Mouse (Mus musculus) lung, postnatal 14 days (tissue): ENCODE data around the gene Cnnm3.

Source experiments
- DNase-seq: peaks from one replicate; pipeline ENCODE4 v3.0.0; 2021

Cnnm3 gene

GRCm38 (mm10) chr1:36558031-36558993 lies 46.6 kb downstream of the Cnnm3 start, which contains the start of gene Sema4c:
Gene Sema4c (minus strand): TSS chr1:36558349.
- DNase-seq = peak; percentile 77

GRCm38 (mm10) chr1:36559256-36559655 lies 47.6 kb downstream of the Cnnm3 start:
- no peak for DNase-seq

- no peak for DNase-seq
Measured at GRCm38 (mm10) chr1:36559888-36560287, 48.2 kb downstream of the Cnnm3 start.

GRCm38 (mm10) chr1:36560903-36561302 lies 49.2 kb downstream of the Cnnm3 start:
- DNase-seq = no peak

- DNase-seq = no peak
Measured at GRCm38 (mm10) chr1:36562388-36562787, 50.7 kb downstream of the Cnnm3 start.

GRCm38 (mm10) chr1:36563197-36563596 lies 51.5 kb downstream of the Cnnm3 start:
- DNase-seq = no peak

- DNase-seq = no peak
Measured at GRCm38 (mm10) chr1:36563632-36564031, 52.0 kb downstream of the Cnnm3 start.

GRCm38 (mm10) chr1:36564101-36564500 lies 52.4 kb downstream of the Cnnm3 start:
- no peak for DNase-seq

- DNase-seq = no peak
Measured at GRCm38 (mm10) chr1:36566425-36566824, 54.8 kb downstream of the Cnnm3 start.

GRCm38 (mm10) chr1:36567818-36568603 lies 56.3 kb downstream of the Cnnm3 start:
- DNase-seq = no peak

GRCm38 (mm10) chr1:36568776-36569175 lies 57.1 kb downstream of the Cnnm3 start:
- no peak for DNase-seq

- DNase-seq = no peak
Measured at GRCm38 (mm10) chr1:36569694-36570276, 58.1 kb downstream of the Cnnm3 start.

- no peak for DNase-seq
Measured at GRCm38 (mm10) chr1:36570320-36570719, 58.7 kb downstream of the Cnnm3 start.

- DNase-seq = peak; percentile 65
Measured at GRCm38 (mm10) chr1:36571627-36572026, 60.0 kb downstream of the Cnnm3 start.

- DNase-seq = no peak
Measured at GRCm38 (mm10) chr1:36572140-36572700, 60.6 kb downstream of the Cnnm3 start.

- no peak for DNase-seq
Measured at GRCm38 (mm10) chr1:36572709-36573108, 61.0 kb downstream of the Cnnm3 start.

GRCm38 (mm10) chr1:36573524-36573923 lies 61.9 kb downstream of the Cnnm3 start:
- DNase-seq = no peak

GRCm38 (mm10) chr1:36574196-36574955 lies 62.7 kb downstream of the Cnnm3 start:
- no peak for DNase-seq

GRCm38 (mm10) chr1:36575347-36575746 lies 63.7 kb downstream of the Cnnm3 start:
- DNase-seq = no peak

GRCm38 (mm10) chr1:36576991-36577675 lies 65.5 kb downstream of the Cnnm3 start:
- no peak for DNase-seq
